Mouse (Mus musculus) megakaryocyte, embryonic 14.5 days (primary cell): ENCODE data around the gene Oprm1.

Experiments
- FLI1 ChIP-seq: IDR thresholded peaks from 2 replicates; pipeline ENCODE4 v1.6.1; 2012; ENCODE audit warnings: low read length, inconsistent platforms, mixed read lengths
- GATA1 ChIP-seq: IDR thresholded peaks from 3 replicates; pipeline ENCODE4 v1.6.1; 2012; ENCODE audit warnings: mixed read lengths, low read length, inconsistent platforms, borderline replicate concordance

DNA sequence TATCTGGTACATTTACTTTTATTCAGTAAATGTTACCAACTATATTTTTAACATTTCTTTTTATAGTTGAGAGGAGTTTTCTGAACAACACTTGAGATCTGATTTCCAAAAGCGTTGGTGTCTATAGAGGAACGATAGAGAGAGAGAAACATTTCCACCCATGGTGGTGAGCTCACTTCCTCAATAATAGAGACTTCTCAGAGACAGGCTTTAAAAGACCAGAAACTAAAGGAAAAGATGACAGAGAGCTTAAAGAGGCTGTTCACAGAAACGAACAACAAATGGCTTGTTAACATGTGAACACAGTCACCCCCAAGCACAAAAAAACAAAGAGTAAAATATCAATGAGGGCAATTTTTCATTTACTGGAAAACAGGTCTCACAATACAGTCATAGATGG, 291.6 kb downstream of the Oprm1 start:
- TF ChIP-seq GATA1 (no peak), FLI1 (no peak)
